Mouse (Mus musculus): ENCODE measurements around the gene Snrpf.

DNA sequence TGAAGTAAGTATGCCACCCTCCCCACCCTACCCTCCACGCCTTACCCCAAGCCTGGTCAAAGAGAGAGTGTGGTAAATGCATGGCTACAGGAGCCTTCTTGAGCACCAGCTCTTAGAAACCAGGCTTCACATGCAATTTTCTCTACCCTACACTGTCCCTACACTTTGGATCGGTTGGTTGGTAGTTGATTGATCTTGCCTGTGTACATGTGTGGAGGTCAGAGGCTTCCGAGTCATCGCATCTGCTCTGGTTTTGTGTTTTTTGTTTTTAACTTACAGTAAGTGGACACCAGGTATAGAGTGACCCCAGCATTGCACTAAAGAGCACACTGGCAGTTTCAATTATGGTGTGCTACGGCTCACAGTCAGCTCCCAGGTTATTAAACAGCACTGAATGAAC is 45.3 kb downstream of the Snrpf start:
- TF ChIP-seq CTCF (conservative IDR thresholded peaks at IDR 0.05; ENCODE audit: low read length): no peak
- TF ChIP-seq POU5F1 (IDR thresholded peaks at IDR 0.05; ENCODE audit: borderline replicate concordance, low read length): no peak

Data from E14TG2a.4 (cell line).